Mouse (Mus musculus) neural tube, embryonic 14.5 days (tissue): ENCODE results near the gene Robo1. TPM values are rescaled to one million over a fixed set of nuclear protein-coding genes. Genes with fewer than 3 reads are reported as not detected.

Experiments used
- ATAC-seq: fragments of 200-750 bp; cut with Nextera tagmentation; 2 replicates; pipeline ENCODE4 v1.8.0; 2017; ENCODE audit warnings: low read depth, mild to moderate bottlenecking, moderate TSS enrichment, moderate library complexity
- H3K27ac ChIP-seq: fragments of 300-500 bp; sonication (generic); 2 replicates; pipeline ENCODE4 v1.5.1; 2014; ENCODE audit warnings: low read depth, mild to moderate bottlenecking, control low read depth, low read length, moderate library complexity, mixed read lengths
- H3K27me3 ChIP-seq: fragments of 300-500 bp; sonication (generic); 2 replicates; pipeline ENCODE4 v1.6.1; 2014; ENCODE audit warnings: low read length; ENCODE audit not compliant: control insufficient read depth, insufficient read depth
- H3K36me3 ChIP-seq: fragments of 300-500 bp; sonication (generic); 2 replicates; pipeline ENCODE4 v1.6.1; 2014; ENCODE audit warnings: low read length, mixed read lengths; ENCODE audit not compliant: control insufficient read depth, insufficient read depth
- H3K4me1 ChIP-seq: fragments of 300-500 bp; sonication (generic); 2 replicates; pipeline ENCODE4 v1.6.1; 2014; ENCODE audit warnings: low read length; ENCODE audit not compliant: control insufficient read depth, insufficient read depth
- H3K4me2 ChIP-seq: fragments of 300-500 bp; sonication (generic); 2 replicates; pipeline ENCODE4 v1.6.1; 2014; ENCODE audit warnings: mild to moderate bottlenecking, low read depth, low read length, control low read depth
- H3K4me3 ChIP-seq: fragments of 300-500 bp; sonication (generic); 2 replicates; pipeline ENCODE4 v1.5.1; 2014; ENCODE audit warnings: low read depth, low read length, control low read depth, mixed read lengths
- H3K9ac ChIP-seq: fragments of 300-500 bp; sonication (generic); replicated peaks from 2 replicates; pipeline ENCODE4 v1.6.1; 2014; ENCODE audit warnings: low read depth, mild to moderate bottlenecking, control low read depth, low read length, mixed read lengths
- H3K9me3 ChIP-seq: fragments of 300-500 bp; sonication (generic); 2 replicates; pipeline ENCODE4 v1.6.1; 2016; ENCODE audit warnings: low read length; ENCODE audit not compliant: control insufficient read depth
- WGBS: fragments of 180-500 bp; shearing (Covaris S2); extraction: QIAGEN DNeasy Blood & Tissue Kit; methylation state at CpG from one replicate; pipeline ENCODE4 v1.1.7; 2014; 5-methylcytosine and 5-hydroxymethylcytosine counted together
- polyA plus RNA-seq: library from polyadenylated mRNA; unstranded; fragments of >200 nt; fragmentation: Nextera tagmentation; extraction: Ambion mirVana; gene quantifications from 2 replicates; pipeline ENCODE4 v1.2.1, GENCODE M21; 2014

Robo1 gene
- 46.2 and 53.9 TPM in 2 replicates for polyA plus RNA-seq

- H3K36me3 ChIP-seq = no peaks in the 10 kb centered on the region
- no peak within 1 kb of the TSS for H3K4me3 ChIP-seq
- H3K9ac ChIP-seq = no peak within 1 kb of the TSS
- no peaks in the 10 kb centered on the region for H3K9me3 ChIP-seq
- H3K4me1 ChIP-seq = no peaks in the 10 kb centered on the region
- H3K27ac ChIP-seq = no peak within 1 kb of the TSS
- WGBS = 78% methylated on average over 8 of the region's 8 CpGs
- H3K27me3 ChIP-seq = no peaks in the 10 kb centered on the region
- no peak within 1 kb of the TSS for H3K4me2 ChIP-seq
- ATAC-seq = no peak
Observed at GRCm38 (mm10) chr16:72307537-72308330, at the start of gene Robo1. TSS of gene Robo1 (plus strand) at chr16:72308306.

- no peaks in the 10 kb centered on the region for H3K36me3 ChIP-seq
- no peak overlapping the region for H3K27ac ChIP-seq
- H3K27me3 ChIP-seq = no peaks in the 10 kb centered on the region
- H3K9ac ChIP-seq = no peak overlapping the region
- 89% methylated on average over 10 of the region's 10 CpGs for whole genome bisulfite sequencing
- no peak overlapping the region for H3K4me2 ChIP-seq
- H3K9me3 ChIP-seq = no peaks in the 10 kb centered on the region
- H3K4me1 ChIP-seq = no peaks in the 10 kb centered on the region
- ATAC-seq = no peak
- H3K4me3 ChIP-seq = no peak overlapping the region
Observed at GRCm38 (mm10) chr16:72267839-72268238, 40.3 kb upstream of the Robo1 start.

- H3K27ac ChIP-seq = no peak overlapping the region
- WGBS = 86% methylated on average over 3 of the region's 3 CpGs
- no peak overlapping the region for H3K4me2 ChIP-seq
- no peak overlapping the region for H3K9ac ChIP-seq
- no peaks in the 10 kb centered on the region for H3K36me3 ChIP-seq
- no peaks in the 10 kb centered on the region for H3K4me1 ChIP-seq
- ATAC-seq = no peak
- H3K27me3 ChIP-seq = no peaks in the 10 kb centered on the region
- no peak overlapping the region for H3K4me3 ChIP-seq
- H3K9me3 ChIP-seq = no peaks in the 10 kb centered on the region
Observed at GRCm38 (mm10) chr16:72276390-72277074, 31.6 kb upstream of the Robo1 start.

GRCm38 (mm10) chr16:72308331-72308668 is 194 bp downstream of the Robo1 start:
- WGBS = 68% methylated on average over 6 of the region's 6 CpGs
- H3K9ac ChIP-seq = no peak overlapping the region
- no peak for ATAC-seq
- H3K36me3 ChIP-seq = no peaks in the 10 kb centered on the region
- no peak overlapping the region for H3K4me3 ChIP-seq
- no peaks in the 10 kb centered on the region for H3K4me1 ChIP-seq
- H3K27me3 ChIP-seq = no peaks in the 10 kb centered on the region
- no peak overlapping the region for H3K4me2 ChIP-seq
- H3K9me3 ChIP-seq = no peaks in the 10 kb centered on the region
- no peak overlapping the region for H3K27ac ChIP-seq

- no peak for ATAC-seq
- Histone ChIP-seq H3K27ac (no peak overlapping the region), H3K4me3 (no peak overlapping the region), H3K9ac (no peak overlapping the region), H3K36me3 (no peaks in the 10 kb centered on the region), H3K9me3 (no peaks in the 10 kb centered on the region), H3K4me1 (no peaks in the 10 kb centered on the region), H3K4me2 (no peak overlapping the region), H3K27me3 (no peaks in the 10 kb centered on the region)
- WGBS = 81% methylated on average over 8 of the region's 8 CpGs
Observed at GRCm38 (mm10) chr16:72327321-72327720, 19.2 kb downstream of the Robo1 start.

GRCm38 (mm10) chr16:72328579-72328978 is 20.5 kb downstream of the Robo1 start:
- Histone ChIP-seq H3K9me3 (no peaks in the 10 kb centered on the region), H3K9ac (no peak overlapping the region), H3K36me3 (no peaks in the 10 kb centered on the region), H3K27me3 (no peaks in the 10 kb centered on the region), H3K4me1 (no peaks in the 10 kb centered on the region), H3K27ac (no peak overlapping the region), H3K4me2 (no peak overlapping the region), H3K4me3 (no peak overlapping the region)
- WGBS = 69% methylated on average over 3 of the region's 3 CpGs
- no peak for ATAC-seq

GRCm38 (mm10) chr16:72337757-72338156 is 29.7 kb downstream of the Robo1 start:
- ATAC-seq = no peak

GRCm38 (mm10) chr16:72350422-72350821 is 42.3 kb downstream of the Robo1 start:
- H3K4me1 ChIP-seq = no peaks in the 10 kb centered on the region
- no peak overlapping the region for H3K4me2 ChIP-seq
- H3K9me3 ChIP-seq = no peaks in the 10 kb centered on the region
- H3K27me3 ChIP-seq = no peaks in the 10 kb centered on the region
- 74% methylated on average over 5 of the region's 5 CpGs for WGBS
- ATAC-seq = no peak
- no peak overlapping the region for H3K4me3 ChIP-seq
- no peaks in the 10 kb centered on the region for H3K36me3 ChIP-seq
- H3K9ac ChIP-seq = no peak overlapping the region
- no peak overlapping the region for H3K27ac ChIP-seq

More at GRCm38 (mm10) chr16:72337757-72338156, 29.7 kb downstream of the Robo1 start:
- H3K27ac ChIP-seq = no peak overlapping the region
- no peaks in the 10 kb centered on the region for H3K9me3 ChIP-seq
- no peak overlapping the region for H3K4me2 ChIP-seq
- 91% methylated on average over 1 of the region's 1 CpGs for WGBS
- H3K36me3 ChIP-seq = no peaks in the 10 kb centered on the region
- no peaks in the 10 kb centered on the region for H3K27me3 ChIP-seq
- no peak overlapping the region for H3K4me3 ChIP-seq
- no peaks in the 10 kb centered on the region for H3K4me1 ChIP-seq
- no peak overlapping the region for H3K9ac ChIP-seq
